ENCODE assay signal across 11 mouse cellular contexts in genomic region chr7:30293795-30294194, GRCm38 (mm10). TPM values are rescaled to one million over a fixed set of nuclear protein-coding genes. Genes with fewer than 3 reads are reported as not detected.
DNase-seq lines count a peak whose midpoint lies in the region; ATAC-seq and TF ChIP-seq lines count a peak whose summit lies in the region.
"Had no signal": no experiment of that assay in that cellular context is flagged by ENCODE, and none has a peak within 500 bp of the region (broad histone marks: within the 10 kb centered on the region; RNA-seq: fewer than 3 reads in every experiment).

No protein-coding gene starts in this region.

- TF ChIP-seq CTCF in cortical plate, adult 2 months (IDR thresholded peaks at IDR 0.05; ENCODE audit: extremely low read depth, insufficient read depth, low read length): no peak

- H3K4me1 ChIP-seq in cortical plate, adult 2 months (ENCODE audit: control insufficient read depth, insufficient read depth, low read length): peaks cover 13% of the 10 kb centered on the region
- peaks cover 38% of the 10 kb centered on the region for H3K4me1 ChIP-seq in midbrain, embryonic 15.5 days

- H3K4me2 ChIP-seq in midbrain, embryonic 15.5 days: 0 out of 2 replicates have a peak overlapping the region, but pooled peaks have one; percentile 8

- H3K36me3 ChIP-seq in midbrain, embryonic 15.5 days (replicated peaks): peaks cover 31% of the 10 kb centered on the region

- 0 out of 2 replicates have a peak overlapping the region, but pooled peaks have one; percentile 1 for H3K9ac ChIP-seq in midbrain, embryonic 15.5 days

- H3K9me3 ChIP-seq in midbrain, embryonic 15.5 days: no peaks in the 10 kb centered on the region

- no peak for TF ChIP-seq POLR2A in cortical plate, adult 2 months (IDR thresholded peaks at IDR 0.05; ENCODE audit: extremely low read depth, insufficient read depth, low read length)

- H3K27me3 ChIP-seq in midbrain, embryonic 15.5 days (replicated peaks): no peaks in the 10 kb centered on the region

- no peak for ATAC-seq in midbrain, embryonic 15.5 days (replicated peaks)
- ATAC-seq: inflammation-experienced regulatory T-cells, adult 6 months had no signal

- H3K4me3 ChIP-seq in cortical plate, adult 2 months (ENCODE audit: insufficient read depth, low read length): peak overlapping the region; percentile 12; the same call in 1 of the 2 replicates
- no peak overlapping the region for H3K4me3 ChIP-seq in midbrain, embryonic 15.5 days

- DNase-seq in layer of hippocampus, postnatal 36 days: peak; percentile 32 to 36
- no peak for DNase-seq in layer of hippocampus, adult 9-11 months
- peak; percentile 60 to 61 for DNase-seq in cerebellum, adult 18-20 months
- DNase-seq in adrenal gland, adult 8-10 months: no peak
- DNase-seq in yolk sac, embryonic 10.5 days (ENCODE audit: low spot score): no peak
- DNase-seq in lung, postnatal 10 days: no peak
- DNase-seq: thymus, postnatal 25 days had no signal

- 72% methylated on average over 13 of the region's 13 CpGs for WGBS in midbrain, embryonic 15.5 days

- peak overlapping the region; percentile 63 for H3K27ac ChIP-seq in cortical plate, adult 2 months (ENCODE audit: insufficient read depth, low read length)
- no peak overlapping the region for H3K27ac ChIP-seq in midbrain, embryonic 15.5 days

RNA-seq across cellular contexts. Expression of gene Clip3, which starts 2.3 kb away (rescaled TPM):
- 100 to 1,000 TPM; 454 to 456 TPM for total RNA-seq in layer of hippocampus, postnatal 36 days (2021)
- 439 and 458 TPM in 2 replicates for polyA plus RNA-seq in cortical plate, adult 2 months (2012; rRNA removed)
- 106 and 110 TPM in 2 replicates for polyA plus RNA-seq in midbrain, embryonic 15.5 days (2015; fragmentation: Nextera tagmentation; extraction: Ambion mirVana)
- total RNA-seq in adrenal gland, adult 8-10 months (2022): 10 to 100 TPM; 20.8 to 35.8 (median 30.0) TPM
- total RNA-seq: monocyte, adult 5-6 weeks had no signal

RNA-seq across cellular contexts. Expression of gene Wdr62, which starts 13.6 kb away (rescaled TPM):
- total RNA-seq in layer of hippocampus, postnatal 36 days (2021): 1 to 10 TPM in 1 of 2 experiments, under 1 TPM in 1; 0.94 to 2.1 TPM
- polyA plus RNA-seq in cortical plate, adult 2 months (2012; rRNA removed): 3.2 and 4.1 TPM in 2 replicates
- 3.6 and 3.8 TPM in 2 replicates for polyA plus RNA-seq in midbrain, embryonic 15.5 days (2015; fragmentation: Nextera tagmentation; extraction: Ambion mirVana)
- total RNA-seq in adrenal gland, adult 8-10 months (2022): 1 to 10 TPM; 2.7 to 7.5 (median 4.5) TPM

RNA-seq across cellular contexts. Expression of gene Thap8, which starts 13.9 kb away (rescaled TPM):
- total RNA-seq in layer of hippocampus, postnatal 36 days (2021): under 1 TPM; 0.27 to 0.28 TPM
- polyA plus RNA-seq in cortical plate, adult 2 months (2012; rRNA removed): 0.19 and 0.38 TPM in 2 replicates
- 1.3 and 1.5 TPM in 2 replicates for polyA plus RNA-seq in midbrain, embryonic 15.5 days (2015; fragmentation: Nextera tagmentation; extraction: Ambion mirVana)
- total RNA-seq in adrenal gland, adult 8-10 months (2022): under 1 TPM in 2 of 4 experiments, not detected in 2; 0.21 to 0.97 TPM

RNA-seq across cellular contexts. Expression of gene Alkbh6, which starts 14.7 kb away (rescaled TPM):
- total RNA-seq in layer of hippocampus, postnatal 36 days (2021): 10 to 100 TPM; 54.2 to 57.2 TPM
- polyA plus RNA-seq in cortical plate, adult 2 months (2012; rRNA removed): 135 and 141 TPM in 2 replicates
- polyA plus RNA-seq in midbrain, embryonic 15.5 days (2015; fragmentation: Nextera tagmentation; extraction: Ambion mirVana): 134 and 135 TPM in 2 replicates
- 100 to 1,000 TPM in 1 of 4 experiments, 10 to 100 TPM in 3; 60.5 to 112 (median 82.7) TPM for total RNA-seq in adrenal gland, adult 8-10 months (2022)

RNA-seq across cellular contexts. Expression of gene Syne4, which starts 20.8 kb away (rescaled TPM):
- 10 to 100 TPM; 10.5 to 12.7 TPM for total RNA-seq in layer of hippocampus, postnatal 36 days (2021)
- 23.6 and 24.7 TPM in 2 replicates for polyA plus RNA-seq in cortical plate, adult 2 months (2012; rRNA removed)
- polyA plus RNA-seq in midbrain, embryonic 15.5 days (2015; fragmentation: Nextera tagmentation; extraction: Ambion mirVana): 16.6 and 17.5 TPM in 2 replicates
- 100 to 1,000 TPM in 1 of 4 experiments, 10 to 100 TPM in 3; 22.5 to 102 (median 57.8) TPM for total RNA-seq in adrenal gland, adult 8-10 months (2022)

Comparison
In these comparisons a context has a peak if more than half of its experiments do, and no peak if none do; other contexts are left out.
1. DNase-seq: peak in layer of hippocampus, postnatal 36 days (2 of 2) and cerebellum, adult 18-20 months (2 of 2); none in layer of hippocampus, adult 9-11 months (single experiment), adrenal gland, adult 8-10 months (single experiment), yolk sac, embryonic 10.5 days (single experiment) and lung, postnatal 10 days (single experiment).
2. RNA of gene Clip3, which starts 2.3 kb away (total RNA-seq): 454 to 456 TPM in layer of hippocampus, postnatal 36 days; 20.8 to 35.8 TPM in adrenal gland, adult 8-10 months; every median in the first group is over 10 times any median in the second.